Mouse (Mus musculus) bone marrow, adult 2 months (tissue): ENCODE data around the gene Itgb7.

Experiments used
- CTCF ChIP-seq: fragments of 200-500 bp; IDR thresholded peaks from 2 replicates; pipeline ENCODE4 v1.5.1; 2011; ENCODE audit warnings: low read length, control low read depth; ENCODE audit not compliant: control insufficient read depth, insufficient read depth
- POLR2A ChIP-seq: fragments of 200-500 bp; IDR thresholded peaks from 2 replicates; pipeline ENCODE4 v1.6.1; 2011; ENCODE audit warnings: low read depth, mild to moderate bottlenecking, control low read depth, low read length, borderline replicate concordance; ENCODE audit not compliant: control insufficient read depth

DNA sequence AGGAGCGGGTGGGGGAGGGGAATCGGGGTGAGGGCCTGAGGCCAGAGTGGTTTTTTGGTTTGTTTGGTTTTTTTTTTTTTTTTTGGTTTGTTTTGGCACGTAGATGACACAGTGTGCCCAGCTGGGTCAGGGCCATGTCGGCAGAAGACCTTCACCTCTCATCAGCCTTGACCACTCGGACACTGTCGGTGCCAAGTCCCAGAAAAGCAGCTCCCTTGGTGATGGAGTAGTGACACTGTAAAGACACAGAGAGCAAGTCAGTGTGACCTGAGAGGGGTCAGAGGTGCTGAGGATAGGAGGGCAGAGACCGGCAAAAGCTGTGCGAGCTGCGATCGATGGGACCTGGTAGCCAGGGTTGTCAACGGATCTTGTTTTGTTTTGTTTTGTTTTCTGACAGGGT, 45.5 kb downstream of the Itgb7 start:
- TF ChIP-seq POLR2A (no peak), CTCF (no peak)
